Mouse (Mus musculus): Measurements from ENCODE around the gene Actl7b. TPM values are rescaled to one million over a fixed set of nuclear protein-coding genes. Genes with fewer than 3 reads are reported as not detected.

Actl7b gene
- polyA plus RNA-seq, 1 experiment from 2014 or later = not detected

Other genes with a start within 250 kb of the Actl7b start
- gene Gm26657, start 1.4 kb downstream of the Actl7b start, polyA plus RNA-seq (2015; fragmentation: Nextera tagmentation; extraction: Ambion mirVana) = not detected in 2 replicates
- gene Actl7a, start 2.0 kb upstream of the Actl7b start, polyA plus RNA-seq (2015; fragmentation: Nextera tagmentation; extraction: Ambion mirVana) = not detected in 2 replicates
- gene Elp1, start 60.9 kb upstream of the Actl7b start, polyA plus RNA-seq (2015; fragmentation: Nextera tagmentation; extraction: Ambion mirVana) = 25.8 and 26.6 TPM in 2 replicates
- gene Fam206a, start 60.9 kb upstream of the Actl7b start, polyA plus RNA-seq (2015; fragmentation: Nextera tagmentation; extraction: Ambion mirVana) = 8.9 and 9.0 TPM in 2 replicates
- gene Ctnnal1, start 123.7 kb upstream of the Actl7b start, polyA plus RNA-seq (2015; fragmentation: Nextera tagmentation; extraction: Ambion mirVana) = 27.1 and 27.6 TPM in 2 replicates
- 17.3 and 23.4 TPM in 2 replicates for gene Tmem245, start 206.0 kb upstream of the Actl7b start, polyA plus RNA-seq (2015; fragmentation: Nextera tagmentation; extraction: Ambion mirVana)
- gene Frrs1l, start 248.9 kb upstream of the Actl7b start, polyA plus RNA-seq (2015; fragmentation: Nextera tagmentation; extraction: Ambion mirVana) = 0.14 and 0.36 TPM in 2 replicates